Mouse (Mus musculus) intestine, postnatal 0 days (tissue): ENCODE measurements around the gene Prr5l. TPM values are rescaled to one million over a fixed set of nuclear protein-coding genes. Genes with fewer than 3 reads are reported as not detected.

Source experiments
- ATAC-seq: fragments of 200-750 bp; cut with Nextera tagmentation; 2 replicates; pipeline ENCODE4 v1.8.0; 2017; ENCODE audit warnings: mild to moderate bottlenecking, moderate TSS enrichment, moderate library complexity
- H3K27ac ChIP-seq: fragments of 300-500 bp; sonication (generic); 2 replicates; pipeline ENCODE4 v1.5.1; 2014; ENCODE audit warnings: mild to moderate bottlenecking, low read depth, low read length, moderate library complexity
- H3K27me3 ChIP-seq: fragments of 300-500 bp; sonication (generic); replicated peaks from 2 replicates; pipeline ENCODE4 v1.6.1; 2014; ENCODE audit warnings: low read length, mixed read lengths; ENCODE audit not compliant: control insufficient read depth, insufficient read depth
- H3K36me3 ChIP-seq: fragments of 300-500 bp; sonication (generic); 2 replicates; pipeline ENCODE4 v1.6.1; 2014; ENCODE audit warnings: mild to moderate bottlenecking, moderate library complexity; ENCODE audit not compliant: control insufficient read depth, insufficient read depth
- H3K4me1 ChIP-seq: fragments of 300-500 bp; sonication (generic); replicated peaks from 2 replicates; pipeline ENCODE4 v1.6.1; 2014; ENCODE audit warnings: antibody characterized with exemption, low read length, mixed read lengths; ENCODE audit not compliant: control insufficient read depth, insufficient read depth
- H3K4me2 ChIP-seq: fragments of 300-500 bp; sonication (generic); replicated peaks from 2 replicates; pipeline ENCODE4 v1.6.1; 2014; ENCODE audit warnings: low read depth, mild to moderate bottlenecking, moderate library complexity
- H3K4me3 ChIP-seq: fragments of 300-500 bp; sonication (generic); 2 replicates; pipeline ENCODE4 v1.5.1; 2014; ENCODE audit warnings: low read depth, low read length
- H3K9ac ChIP-seq: fragments of 300-500 bp; sonication (generic); 2 replicates; pipeline ENCODE4 v1.6.1; 2014; ENCODE audit warnings: mild to moderate bottlenecking, low read depth, low read length
- H3K9me3 ChIP-seq: fragments of 300-500 bp; sonication (generic); 2 replicates; pipeline ENCODE4 v1.6.1; 2016; ENCODE audit warnings: mixed run types; ENCODE audit not compliant: control insufficient read depth
- CTCF ChIP-seq: sonication (generic); IDR thresholded peaks from 2 replicates; pipeline ENCODE4 v1.5.1; 2016; ENCODE audit warnings: low read depth, mild to moderate bottlenecking, control low read depth, antibody characterized with exemption, moderate library complexity
- WGBS: fragments of 180-500 bp; shearing (Covaris S2); extraction: QIAGEN DNeasy Blood & Tissue Kit; methylation state at CpG from one replicate; pipeline ENCODE4 v1.1.7; 2014; 5-methylcytosine and 5-hydroxymethylcytosine counted together
- polyA plus RNA-seq: library from polyadenylated mRNA; unstranded; fragments of >200 nt; fragmentation: Nextera tagmentation; extraction: Ambion mirVana; gene quantifications from 2 replicates; pipeline ENCODE4 v1.2.1, GENCODE M21; 2015

Gene Prr5l
- polyA plus RNA-seq, 1 experiment from 2014 or later = 36.4 TPM

- no peak overlapping the region for H3K4me3 ChIP-seq
- no peaks in the 10 kb centered on the region for H3K27me3 ChIP-seq
- ATAC-seq = peak; percentile 81
- no peaks in the 10 kb centered on the region for H3K36me3 ChIP-seq
- no peaks in the 10 kb centered on the region for H3K9me3 ChIP-seq
- no peaks in the 10 kb centered on the region for H3K4me1 ChIP-seq
- peak overlapping the region; percentile 86 for H3K27ac ChIP-seq
- H3K9ac ChIP-seq = no peak overlapping the region
- TF ChIP-seq CTCF = no peak
- H3K4me2 ChIP-seq = peak overlapping the region; percentile 43
- WGBS = 43% methylated on average over 3 of the region's 3 CpGs
Observed at GRCm38 (mm10) chr2:101826950-101827600, 55.8 kb downstream of the Prr5l start.

GRCm38 (mm10) chr2:101826186-101826707 lies 56.6 kb downstream of the Prr5l start:
- Histone ChIP-seq H3K9ac (no peak overlapping the region), H3K27ac (peak overlapping the region; percentile 86), H3K4me1 (no peaks in the 10 kb centered on the region), H3K27me3 (no peaks in the 10 kb centered on the region), H3K4me3 (no peak overlapping the region), H3K36me3 (no peaks in the 10 kb centered on the region), H3K4me2 (peak overlapping the region; percentile 43), H3K9me3 (no peaks in the 10 kb centered on the region)
- ATAC-seq = no peak
- WGBS = 57% methylated on average over 2 of the region's 2 CpGs
- TF ChIP-seq CTCF = no peak

DNA sequence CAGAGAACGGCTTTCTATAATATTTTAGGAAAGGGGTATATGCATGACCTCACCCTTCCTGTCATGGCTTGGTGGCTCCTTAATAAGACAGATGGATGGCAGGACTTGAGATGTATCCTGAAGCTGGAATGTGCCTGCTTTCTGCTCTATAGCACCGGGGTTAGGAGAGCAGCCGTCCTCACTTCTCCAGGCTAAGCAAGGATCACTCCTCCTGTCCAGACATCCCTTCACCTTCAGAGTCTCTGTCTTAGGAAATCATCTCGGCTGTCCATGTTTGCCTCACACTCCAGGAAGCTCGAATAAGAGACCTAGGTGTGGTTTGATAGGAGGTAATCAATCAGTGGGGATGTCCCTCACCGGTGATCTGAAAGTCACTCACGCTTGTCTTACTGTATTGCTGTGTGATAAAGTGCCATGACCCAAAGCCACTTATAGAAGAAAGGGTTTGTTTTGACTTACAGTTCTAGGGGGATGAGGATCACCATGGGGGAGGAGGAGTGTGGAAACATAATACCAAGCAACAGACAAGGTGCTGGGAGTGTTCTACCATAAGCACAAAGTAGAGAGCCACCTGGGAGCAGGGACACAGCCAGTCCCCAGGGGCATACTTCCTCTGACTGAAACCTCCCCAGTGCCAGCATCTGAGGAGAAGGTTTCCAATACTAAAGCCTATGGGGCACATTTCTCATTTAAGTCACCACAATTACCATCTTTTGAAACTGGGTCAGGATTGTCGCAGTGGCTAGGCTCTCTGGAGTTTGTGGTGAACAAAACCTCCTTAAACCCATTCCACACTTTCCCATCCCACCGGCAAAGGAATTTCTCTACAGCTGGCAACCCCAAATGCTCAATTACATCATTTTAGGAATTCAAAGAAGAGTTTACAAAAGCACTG lies 57.4 kb downstream of the Prr5l start:
- Histone ChIP-seq H3K4me1 (no peaks in the 10 kb centered on the region), H3K9me3 (no peaks in the 10 kb centered on the region), H3K27ac (peak overlapping the region; percentile 86; the same call in 1 of the 2 replicates), H3K9ac (no peak overlapping the region), H3K4me3 (no peak overlapping the region), H3K4me2 (peak overlapping the region; percentile 43), H3K36me3 (no peaks in the 10 kb centered on the region), H3K27me3 (no peaks in the 10 kb centered on the region)
- WGBS = 62% methylated on average over 9 of the region's 9 CpGs
- ATAC-seq = no peak
- no peak for TF ChIP-seq CTCF

DNA sequence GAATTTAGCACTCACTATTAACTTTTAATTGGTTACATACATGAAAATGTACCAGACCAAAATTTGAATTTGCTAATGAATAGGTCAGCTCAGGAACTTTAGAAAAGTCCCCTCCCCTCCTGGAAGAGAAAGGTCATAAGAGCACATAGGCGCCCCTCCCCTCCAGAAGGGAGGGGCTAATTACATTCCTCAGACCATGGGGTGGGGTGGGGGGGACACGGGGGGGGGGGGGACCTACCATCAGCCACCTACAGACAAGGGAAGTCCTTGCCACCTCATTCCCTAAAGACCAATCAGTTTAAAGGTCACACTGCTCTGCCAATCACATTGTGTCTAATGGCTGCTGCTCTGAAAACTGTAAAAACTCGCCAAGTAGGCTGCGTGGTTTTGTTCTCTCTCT lies 59.0 kb downstream of the Prr5l start:
- Histone ChIP-seq H3K4me2 (no peak overlapping the region), H3K4me3 (no peak overlapping the region), H3K4me1 (0 out of 2 replicates have a peak, but pooled peaks cover 4% of the 10 kb centered on the region), H3K36me3 (no peaks in the 10 kb centered on the region), H3K27ac (no peak overlapping the region), H3K9me3 (no peaks in the 10 kb centered on the region), H3K27me3 (no peaks in the 10 kb centered on the region), H3K9ac (no peak overlapping the region)
- 66% methylated on average over 3 of the region's 4 CpGs for WGBS
- no peak for TF ChIP-seq CTCF
- no peak for ATAC-seq

DNA sequence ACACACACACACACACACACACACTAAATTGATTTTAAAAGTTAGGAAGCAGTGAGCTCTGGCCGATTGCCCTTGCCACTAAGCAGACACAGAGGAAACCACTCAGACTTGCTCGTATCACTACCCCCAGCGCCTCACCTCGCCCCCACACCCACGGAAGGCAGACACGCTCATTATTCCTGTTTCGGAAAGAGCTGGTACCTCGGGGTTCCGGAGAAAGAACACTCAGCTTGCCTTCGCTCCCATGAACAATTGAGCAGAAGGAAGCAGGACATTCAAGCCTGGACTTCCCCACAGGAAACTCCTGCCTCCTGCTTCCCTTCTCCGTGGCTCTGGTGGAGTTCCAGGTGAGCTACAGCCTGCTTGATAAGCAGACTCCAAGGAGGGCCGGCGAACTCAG lies 60.0 kb downstream of the Prr5l start:
- no peaks in the 10 kb centered on the region for H3K36me3 ChIP-seq
- H3K4me2 ChIP-seq = no peak overlapping the region
- no peak overlapping the region for H3K4me3 ChIP-seq
- TF ChIP-seq CTCF = no peak
- no peak for ATAC-seq
- no peak overlapping the region for H3K27ac ChIP-seq
- WGBS = 71% methylated on average over 13 of the region's 13 CpGs
- no peaks in the 10 kb centered on the region for H3K27me3 ChIP-seq
- no peaks in the 10 kb centered on the region for H3K9me3 ChIP-seq
- H3K9ac ChIP-seq = no peak overlapping the region
- 0 out of 2 replicates have a peak, but pooled peaks cover 4% of the 10 kb centered on the region for H3K4me1 ChIP-seq

DNA sequence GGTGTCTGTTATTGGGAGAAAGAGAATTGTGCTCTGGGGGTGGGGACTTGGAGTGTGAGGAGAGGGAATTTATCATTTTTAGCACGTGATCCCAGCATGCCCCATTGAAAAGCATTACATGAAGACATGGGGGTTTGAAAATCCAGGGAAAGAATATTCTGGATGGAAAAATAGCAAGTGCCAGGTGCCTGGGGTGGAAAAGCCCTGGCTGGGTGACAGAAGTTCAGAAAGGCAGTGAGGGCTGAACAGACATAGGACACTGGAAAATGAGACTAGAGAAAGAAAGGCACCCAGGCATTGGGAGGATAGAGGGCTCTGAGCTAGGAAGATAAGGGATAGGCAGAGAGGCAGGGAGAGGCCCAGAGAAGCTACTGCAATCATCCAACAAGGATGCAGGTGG lies 62.0 kb downstream of the Prr5l start:
- no peak for TF ChIP-seq CTCF
- Histone ChIP-seq H3K27ac (no peak overlapping the region), H3K4me1 (0 out of 2 replicates have a peak, but pooled peaks cover 4% of the 10 kb centered on the region), H3K9ac (no peak overlapping the region), H3K4me2 (no peak overlapping the region), H3K9me3 (no peaks in the 10 kb centered on the region), H3K4me3 (no peak overlapping the region), H3K27me3 (no peaks in the 10 kb centered on the region), H3K36me3 (no peaks in the 10 kb centered on the region)
- 70% methylated on average over 1 of the region's 1 CpGs for WGBS
- no peak for ATAC-seq
